Mouse (Mus musculus): Measurements from ENCODE around the gene Cd40.
A peak's percentile ranks its signal among the peaks of the same experiment; 100 is the strongest.

Cd40 gene

GRCm38 (mm10) chr2:165102920-165103319 lies 47.5 kb downstream of the Cd40 start:
- ATAC-seq (ENCODE audit: low TSS enrichment) = no peak

DNA sequence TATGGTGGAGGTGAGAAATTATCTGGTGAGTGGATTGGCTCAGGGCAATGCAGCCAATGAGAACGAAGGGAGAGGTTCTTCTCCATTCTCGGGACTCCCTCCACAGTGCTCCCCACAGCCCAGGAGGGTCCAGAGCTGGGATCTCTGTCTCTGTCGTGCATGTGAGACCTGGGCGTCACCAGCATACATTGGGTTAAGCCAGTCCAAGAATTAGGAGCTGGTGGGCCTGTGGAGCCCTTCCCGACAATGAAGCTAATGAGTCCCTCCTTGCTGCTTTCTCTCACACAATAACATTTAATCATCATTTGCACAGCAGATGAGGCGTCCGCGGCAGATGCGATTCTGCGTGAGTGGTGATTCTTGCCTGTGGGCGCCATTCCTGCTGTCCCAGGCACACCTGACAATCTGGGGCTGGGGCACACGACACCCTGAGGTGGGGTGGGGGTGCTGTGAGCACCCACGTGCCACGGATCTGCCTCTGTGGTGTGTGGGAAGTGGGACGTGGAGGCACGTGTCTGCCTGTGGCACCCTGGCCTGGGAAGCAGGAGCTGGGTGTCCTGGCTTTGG lies 50.2 kb downstream of the Cd40 start:
- ATAC-seq (ENCODE audit: low TSS enrichment) = no peak

GRCm38 (mm10) chr2:165106585-165106984 lies 51.2 kb downstream of the Cd40 start:
- no peak for ATAC-seq (ENCODE audit: low TSS enrichment)

GRCm38 (mm10) chr2:165112149-165112548 lies 56.7 kb downstream of the Cd40 start:
- no peak for ATAC-seq (ENCODE audit: low TSS enrichment)

GRCm38 (mm10) chr2:165113733-165114132 lies 58.3 kb downstream of the Cd40 start:
- ATAC-seq (ENCODE audit: low TSS enrichment) = no peak

DNA sequence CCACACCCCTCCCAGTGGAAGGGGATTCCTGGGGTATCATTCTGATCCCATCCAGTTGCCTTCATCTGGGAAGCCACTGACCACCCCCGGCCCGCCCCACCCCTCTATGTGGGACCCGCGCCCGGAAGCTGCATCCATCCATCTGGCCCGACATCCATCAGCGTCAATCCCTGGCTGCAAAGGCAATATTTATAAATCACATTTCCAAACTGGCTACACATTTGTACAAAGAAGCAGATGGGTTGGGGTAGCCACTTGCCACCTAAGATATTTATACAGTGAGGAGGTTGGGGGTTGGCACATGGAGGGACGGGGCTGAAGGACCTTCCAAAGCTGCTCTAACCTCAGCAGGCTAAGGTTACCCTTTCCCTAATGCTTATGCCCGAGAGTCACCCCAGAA lies 65.3 kb downstream of the Cd40 start:
- no peak for ATAC-seq (ENCODE audit: low TSS enrichment)

DNA sequence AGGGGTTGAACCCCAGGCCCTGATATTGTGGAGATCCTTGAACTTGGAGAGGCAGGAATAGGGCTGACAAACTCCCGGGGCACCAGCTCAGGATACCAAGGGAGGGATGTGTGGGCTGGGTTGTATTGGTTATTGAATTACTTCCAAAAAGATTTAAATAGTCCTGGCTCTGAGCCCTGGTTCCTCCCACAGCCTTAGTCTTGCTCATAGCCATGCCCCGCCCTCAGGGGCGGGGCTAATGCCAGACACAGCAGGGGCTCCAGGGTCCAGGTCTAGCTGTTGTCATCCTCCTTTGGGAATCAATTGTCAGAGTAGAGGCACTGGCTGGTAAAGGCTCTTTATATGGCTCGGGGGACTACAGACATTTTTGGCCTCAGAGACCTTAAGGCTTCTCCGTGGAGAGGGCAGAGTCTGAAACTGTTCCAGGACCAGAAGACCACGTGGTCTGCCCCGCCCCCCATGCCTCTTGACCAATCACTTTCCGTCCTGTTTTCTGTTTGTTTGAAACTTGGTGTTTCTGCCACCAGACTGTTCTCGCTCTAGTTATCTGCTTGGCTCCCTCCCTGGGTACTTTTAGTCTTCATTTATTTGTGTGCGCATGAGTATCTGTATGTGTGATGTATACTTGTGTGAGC lies 65.9 kb downstream of the Cd40 start:
- ATAC-seq (ENCODE audit: low TSS enrichment) = peak; percentile 50; the same call in 1 of the 2 replicates

Measured in frontal cortex, adult (tissue).